Comparison of ENCODE assay signal across 11 mouse cellular contexts in the genomic region with DNA sequence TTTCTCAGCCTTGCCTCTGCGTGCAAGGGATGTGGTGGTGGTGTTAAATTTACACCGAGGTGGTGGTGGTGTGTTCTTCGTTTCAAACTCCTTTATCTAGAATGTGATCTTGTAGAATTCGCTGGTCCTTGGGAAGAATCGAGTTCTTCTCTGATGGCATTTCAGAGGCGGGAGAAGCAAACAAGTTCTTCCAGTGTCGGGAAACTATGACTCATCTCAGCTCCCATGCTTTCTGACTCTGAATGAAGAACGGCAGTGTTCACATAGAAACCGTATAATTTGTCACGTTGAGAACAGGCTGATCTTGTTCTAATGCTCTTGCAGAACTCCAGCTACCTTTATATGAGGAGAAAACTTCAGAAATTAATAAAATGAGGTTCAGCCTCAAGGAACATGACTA.
DNase-seq lines count a peak whose midpoint lies in the region; ATAC-seq lines count a peak whose summit lies in the region.
"Had no signal": no experiment of that assay in that cellular context is flagged by ENCODE, and none has a peak within 500 bp of the region (broad histone marks: within the 10 kb centered on the region; RNA-seq: fewer than 3 reads in every experiment).

No protein-coding gene starts in this region.

- intact Hi-C loops in left cerebral cortex, postnatal 36 days (cut with DNase I) = loop anchor here (5.0 kb wide), 1 partner anchor 261 kb away; no protein-coding TSS in a partner anchor

- no peak for DNase-seq in heart, adult 11 months
- DNase-seq in 3T3-L1 (ENCODE audit: low read depth, low spot score) = peak; percentile 63
- DNase-seq in embryonic facial prominence, embryonic 14.5 days (ENCODE audit: low spot score) = peak; percentile 90
- peak; percentile 24 to 38 for DNase-seq in left cerebral cortex, postnatal 36 days (ENCODE audit: low spot score in 2 of 2)
- no peak for DNase-seq in testis, postnatal 14 days (ENCODE audit: low spot score)
- no peak for DNase-seq in spleen, postnatal 10 days (ENCODE audit: low spot score in 2 of 2)
- no peak for DNase-seq in cerebellum, postnatal 14 days
- DNase-seq: gastrocnemius, postnatal 36 days had no signal

- H3K27ac ChIP-seq in heart, embryonic 14.5 days (replicated peaks in 1 of 2; ENCODE audit: control insufficient read depth in 1 of 2, insufficient read depth in 1 of 2, low read depth in 2 of 2, low read length in 2 of 2) = no peak overlapping the region
- no peak overlapping the region for H3K27ac ChIP-seq in embryonic facial prominence, embryonic 14.5 days (replicated peaks; ENCODE audit: low read depth, low read length)
- H3K27ac ChIP-seq: embryonic facial prominence, embryonic 12.5 days; hindbrain, embryonic 12.5 days had no signal

- H3K9ac ChIP-seq in heart, embryonic 14.5 days (ENCODE audit: low read length) = no peak overlapping the region
- H3K9ac ChIP-seq in embryonic facial prominence, embryonic 14.5 days (ENCODE audit: low read depth, low read length) = no peak overlapping the region
- H3K9ac ChIP-seq: embryonic facial prominence, embryonic 12.5 days; hindbrain, embryonic 12.5 days had no signal

- no peaks in the 10 kb centered on the region for H3K36me3 ChIP-seq in heart, embryonic 14.5 days (ENCODE audit: control insufficient read depth, insufficient read depth, low read length)
- no peaks in the 10 kb centered on the region for H3K36me3 ChIP-seq in embryonic facial prominence, embryonic 14.5 days (ENCODE audit: control insufficient read depth, insufficient read depth, low read length)
- H3K36me3 ChIP-seq: embryonic facial prominence, embryonic 12.5 days; hindbrain, embryonic 12.5 days had no signal

- WGBS in heart, embryonic 14.5 days = 23% methylated on average over 10 of the region's 10 CpGs
- WGBS in embryonic facial prominence, embryonic 14.5 days = 52% methylated on average over 10 of the region's 10 CpGs

- no peak overlapping the region for H3K4me3 ChIP-seq in heart, embryonic 14.5 days (ENCODE audit: control insufficient read depth in 1 of 2, insufficient read depth in 1 of 2, low read depth in 1 of 2, low read length in 2 of 2)
- H3K4me3 ChIP-seq in embryonic facial prominence, embryonic 14.5 days (ENCODE audit: low read depth, low read length) = no peak overlapping the region
- H3K4me3 ChIP-seq: embryonic facial prominence, embryonic 12.5 days; hindbrain, embryonic 12.5 days had no signal

- H3K4me1 ChIP-seq in heart, embryonic 14.5 days (ENCODE audit: control insufficient read depth in 2 of 2, insufficient read depth in 2 of 2, low read length in 2 of 2) = 0 out of 4 replicates have a peak, but pooled peaks cover 0 to 2% of the 10 kb centered on the region in 2 experiments
- no peaks in the 10 kb centered on the region for H3K4me1 ChIP-seq in embryonic facial prominence, embryonic 14.5 days (ENCODE audit: control insufficient read depth, insufficient read depth, low read length)
- H3K4me1 ChIP-seq: embryonic facial prominence, embryonic 12.5 days; hindbrain, embryonic 12.5 days had no signal

- no peak for ATAC-seq in heart, embryonic 14.5 days (ENCODE audit: insufficient number of reproducible peaks, insufficient read depth, low FRiP score, low read depth)
- peak; percentile 55; the same call in 1 of the 2 replicates for ATAC-seq in embryonic facial prominence, embryonic 14.5 days (ENCODE audit: low read depth)

- H3K4me2 ChIP-seq in heart, embryonic 14.5 days (ENCODE audit: low read length) = 0 out of 2 replicates have a peak overlapping the region, but pooled peaks have one; percentile 16
- no peak overlapping the region for H3K4me2 ChIP-seq in embryonic facial prominence, embryonic 14.5 days (ENCODE audit: low read depth, low read length)
- H3K4me2 ChIP-seq: embryonic facial prominence, embryonic 12.5 days; hindbrain, embryonic 12.5 days had no signal

- no peaks in the 10 kb centered on the region for H3K27me3 ChIP-seq in heart, embryonic 14.5 days (ENCODE audit: control insufficient read depth, insufficient read depth, low read length)
- H3K27me3 ChIP-seq in embryonic facial prominence, embryonic 14.5 days (replicated peaks; ENCODE audit: control insufficient read depth, insufficient read depth, low read length) = no peaks in the 10 kb centered on the region
- H3K27me3 ChIP-seq: embryonic facial prominence, embryonic 12.5 days; hindbrain, embryonic 12.5 days had no signal

- no peaks in the 10 kb centered on the region for H3K9me3 ChIP-seq in heart, embryonic 14.5 days (ENCODE audit: control insufficient read depth, low read length)
- no peaks in the 10 kb centered on the region for H3K9me3 ChIP-seq in embryonic facial prominence, embryonic 14.5 days (ENCODE audit: control insufficient read depth, low read length)
- H3K9me3 ChIP-seq: embryonic facial prominence, embryonic 12.5 days; hindbrain, embryonic 12.5 days had no signal

Comparison
In these comparisons a context has a peak if more than half of its experiments do, and no peak if none do; other contexts are left out.
1. DNase-seq: peak in 3T3-L1 (single experiment), embryonic facial prominence, embryonic 14.5 days (single experiment) and left cerebral cortex, postnatal 36 days (2 of 2); none in heart, adult 11 months (single experiment), testis, postnatal 14 days (single experiment), spleen, postnatal 10 days (0 of 2) and cerebellum, postnatal 14 days (0 of 2).